ENCODE assay signal across 11 mouse cellular contexts in the genomic region with DNA sequence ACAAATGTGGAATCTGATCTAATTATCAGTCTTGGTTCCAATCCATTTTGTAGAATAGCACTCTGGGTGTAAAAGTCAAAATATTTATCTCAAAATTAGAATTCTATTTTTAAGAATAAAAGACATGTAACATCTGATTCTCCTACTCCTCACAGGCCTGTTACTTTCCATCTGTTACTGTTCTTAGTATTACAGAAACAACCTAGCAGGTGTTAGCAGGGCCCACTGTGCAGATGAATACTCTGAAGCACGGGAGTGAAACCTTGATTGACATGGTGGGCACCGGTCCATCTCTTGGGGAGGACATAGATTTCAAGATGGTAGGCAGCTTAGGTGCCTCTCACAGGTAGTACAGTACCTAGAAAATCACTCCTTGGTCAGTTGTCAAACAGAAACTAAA.
"Had no signal": no experiment of that assay in that cellular context is flagged by ENCODE, and none has a peak within 500 bp of the region (broad histone marks: within the 10 kb centered on the region; RNA-seq: fewer than 3 reads in every experiment).

No protein-coding gene starts in this region.

- H3K36me3 ChIP-seq: liver, embryonic 13.5 days had no signal

- H3K9me3 ChIP-seq: liver, embryonic 13.5 days had no signal

- H3K4me1 ChIP-seq: liver, embryonic 13.5 days had no signal

- H3K27ac ChIP-seq: kidney, postnatal 0 days; liver, embryonic 13.5 days had no signal

- H3K9ac ChIP-seq: liver, embryonic 13.5 days had no signal

- H3K27me3 ChIP-seq: liver, embryonic 13.5 days had no signal

- H3K4me2 ChIP-seq: liver, embryonic 13.5 days; midbrain, embryonic 11.5 days had no signal

- DNase-seq: kidney, adult 2 months; kidney, postnatal 25 days; liver, embryonic 13.5 days; lung, adult 2 months; lung, postnatal 14 days; lung, postnatal 4 days; midbrain, embryonic 14.5 days; thymus, adult 18-20 months; thymus, postnatal 36 days had no signal

- H3K4me3 ChIP-seq: liver, embryonic 13.5 days had no signal
